Mouse (Mus musculus) C2C12 (cell line): ENCODE data around the gene Mdp1.

Experiments used
- CEBPB ChIP-seq: IDR thresholded peaks from one replicate; pipeline ENCODE4 v1.6.1; 2011; ENCODE audit warnings: low read depth, mild to moderate bottlenecking, control low read depth, moderate library complexity
- CTCF ChIP-seq: IDR thresholded peaks from one replicate; pipeline ENCODE4 v1.5.1; 2011; ENCODE audit not compliant: control insufficient read depth, insufficient read depth, insufficient read length
- MAX ChIP-seq: IDR thresholded peaks from one replicate; pipeline ENCODE4 v1.6.1; 2011; ENCODE audit warnings: mild to moderate bottlenecking, control low read depth
- MYOG ChIP-seq: IDR thresholded peaks from one replicate; pipeline ENCODE4 v1.6.1; 2011; ENCODE audit not compliant: control insufficient read depth, insufficient read length; ENCODE audit errors: extremely low read depth
- USF1 ChIP-seq: IDR thresholded peaks from one replicate; pipeline ENCODE4 v1.6.1; 2011; ENCODE audit warnings: low read depth, mild to moderate bottlenecking, control low read depth, moderate library complexity

- TF ChIP-seq CTCF (no peak), USF1 (no peak), MYOG (no peak), MAX (no peak), CEBPB (no peak)
Measured at GRCm38 (mm10) chr14:55628077-55628827, 32.1 kb downstream of the Mdp1 start.
